Mouse (Mus musculus): ENCODE measurements at regions not wholly inside any gene's neighbourhood (a gene's known extent, or its start where the extent isn't known, plus 50 kb on each side); places are given as distances from the start of the nearest gene placed in this dataset.
A peak's percentile ranks its signal among the peaks of the same experiment; 100 is the strongest.
"Not testable (repeated sequence)": the region's sequence is repeated elsewhere in the genome, so short reads cannot be mapped to it uniquely, and the experiment has no call there.

DNA sequence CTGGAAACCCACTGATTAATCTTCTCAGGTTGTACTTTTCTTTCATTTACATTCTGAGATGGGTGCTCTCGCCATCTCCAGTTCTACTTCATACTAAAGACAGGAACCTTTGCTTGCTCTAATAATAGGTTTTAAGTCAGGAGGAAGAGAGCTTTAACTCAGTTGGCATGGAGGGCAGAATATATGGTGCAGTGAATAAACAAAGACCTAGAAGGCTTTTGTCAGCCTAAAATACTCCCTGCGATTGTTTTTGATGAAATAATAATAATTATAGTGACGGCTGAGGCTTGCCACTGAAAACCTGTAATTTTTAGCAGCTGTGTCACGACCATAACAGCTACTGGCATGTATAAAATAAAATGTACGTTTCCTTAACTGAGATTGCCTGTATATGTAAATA is 327.9 kb upstream of the Cwc22 start:
- DNase-seq, result no peak

DNA sequence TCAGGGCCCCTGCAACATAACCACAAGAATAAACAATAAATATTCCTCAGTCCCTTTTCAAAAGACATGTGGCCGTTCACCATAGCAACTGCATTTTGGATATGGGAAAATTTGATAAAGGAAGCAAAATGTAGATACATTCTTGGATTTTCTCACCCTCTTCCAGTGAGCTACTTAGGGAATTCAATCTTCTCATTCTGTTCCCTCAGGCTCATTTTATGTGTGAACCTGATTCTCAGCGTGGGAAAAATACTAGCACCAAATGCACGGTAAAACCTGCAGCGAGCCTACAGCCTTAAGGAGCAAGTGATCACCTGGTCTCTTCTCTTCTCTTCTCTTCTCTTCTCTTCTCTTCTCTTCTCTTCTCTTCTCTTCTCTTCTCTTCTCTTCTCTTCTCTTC is 322.5 kb upstream of the Cwc22 start:
- DNase-seq, result no peak

DNA sequence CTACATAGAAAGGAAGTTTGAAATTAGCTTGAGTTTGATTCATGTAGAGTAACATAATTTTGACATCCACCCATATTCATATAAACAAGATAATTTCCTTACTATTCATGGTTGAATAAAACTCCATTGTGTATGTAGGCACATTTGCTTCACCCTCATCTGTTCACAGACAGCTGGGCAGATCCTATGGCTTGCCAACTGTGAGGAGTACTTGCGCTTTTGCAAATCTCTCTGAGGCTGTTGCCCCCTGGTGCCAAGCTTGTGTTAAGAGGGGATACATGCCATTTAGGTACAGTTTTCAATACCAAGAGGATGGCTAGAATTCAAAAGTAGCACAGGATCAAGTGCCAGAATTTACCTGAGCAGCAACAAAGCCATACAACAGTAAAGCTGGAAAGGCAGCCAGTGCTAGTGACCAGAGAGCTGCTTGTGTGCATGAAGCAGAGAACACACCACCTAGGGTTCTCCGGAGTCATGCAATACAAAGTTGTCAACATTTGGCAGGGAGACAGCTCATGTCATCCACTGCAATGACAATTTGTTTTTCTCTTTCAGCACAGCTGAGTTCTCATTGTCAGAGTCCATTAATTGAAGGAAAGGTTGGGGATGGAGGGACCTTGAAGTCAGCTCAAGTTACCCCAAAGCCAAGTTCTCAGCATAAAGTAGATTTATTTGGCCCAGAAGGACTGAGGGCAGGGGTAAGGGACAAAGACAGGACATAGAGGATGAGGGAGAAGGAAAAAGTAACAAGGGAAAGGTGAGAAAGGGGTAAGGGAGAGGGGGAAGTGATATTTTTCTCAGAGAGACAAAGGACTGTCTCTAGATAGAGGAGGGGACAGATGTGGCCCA is 321.6 kb upstream of the Cwc22 start:
- DNase-seq, result peak; percentile 19

DNA sequence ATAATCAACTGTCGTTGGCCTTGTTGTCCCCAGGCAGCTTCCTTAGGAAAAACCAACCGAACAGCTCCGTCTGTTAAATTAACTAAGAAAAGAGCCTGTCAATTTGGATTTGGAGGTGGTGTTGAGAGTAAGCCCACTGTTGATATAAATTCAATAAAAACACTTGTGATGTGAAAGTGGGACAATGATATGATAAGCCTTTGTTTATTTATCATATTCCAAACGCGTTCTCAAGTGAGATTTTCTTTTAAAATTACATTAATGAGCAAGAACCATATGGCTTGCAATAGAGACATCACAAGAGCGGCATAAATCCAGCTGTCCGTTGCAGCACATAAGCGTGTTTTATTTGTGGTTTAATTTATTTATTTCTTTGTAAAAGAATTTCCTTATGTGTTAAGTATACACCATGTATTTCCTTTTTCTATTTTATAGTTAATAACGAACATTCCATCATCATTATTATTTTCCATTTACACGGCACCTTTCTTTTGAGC is 307.5 kb upstream of the Cwc22 start:
- no peak for DNase-seq

DNA sequence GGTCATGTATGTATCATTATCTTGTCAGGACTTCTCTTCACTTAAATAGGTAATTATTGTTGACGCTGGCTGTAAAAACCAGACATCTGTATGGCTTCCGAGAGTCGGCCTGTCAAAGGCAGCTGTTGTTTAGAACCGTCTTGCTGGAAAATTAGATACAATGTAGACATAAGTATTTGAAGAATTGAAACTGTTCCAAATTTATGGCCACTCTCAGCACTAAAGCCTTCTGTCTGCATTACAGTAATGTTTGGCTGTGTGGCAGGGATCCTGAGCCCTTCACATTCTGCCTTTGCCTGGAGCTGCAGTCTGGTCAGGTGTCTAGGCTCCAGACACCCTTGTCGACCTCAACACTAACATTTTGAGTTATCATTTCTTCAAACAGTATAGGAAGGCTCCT is 300.2 kb upstream of the Cwc22 start:
- no peak for DNase-seq

DNA sequence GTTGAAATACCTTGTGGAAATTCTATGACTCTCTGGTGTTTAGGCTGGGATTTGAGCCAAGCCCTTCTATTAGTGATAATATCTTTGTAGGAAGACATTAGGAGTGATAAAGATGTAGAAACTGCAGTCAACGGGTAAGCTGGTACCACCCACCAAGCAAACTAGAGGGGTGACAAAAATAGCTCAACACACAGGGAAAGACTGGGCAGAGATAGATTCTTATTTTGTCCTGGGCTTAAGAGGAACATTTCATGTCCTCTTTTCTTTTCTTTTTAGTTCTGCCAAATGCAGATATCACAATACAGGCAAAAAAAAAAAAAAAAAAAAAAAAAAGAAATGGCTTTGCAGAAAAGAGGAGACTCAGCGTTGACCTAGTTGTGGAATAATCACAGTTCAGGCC is 294.1 kb upstream of the Cwc22 start:
- DNase-seq, result no peak

DNA sequence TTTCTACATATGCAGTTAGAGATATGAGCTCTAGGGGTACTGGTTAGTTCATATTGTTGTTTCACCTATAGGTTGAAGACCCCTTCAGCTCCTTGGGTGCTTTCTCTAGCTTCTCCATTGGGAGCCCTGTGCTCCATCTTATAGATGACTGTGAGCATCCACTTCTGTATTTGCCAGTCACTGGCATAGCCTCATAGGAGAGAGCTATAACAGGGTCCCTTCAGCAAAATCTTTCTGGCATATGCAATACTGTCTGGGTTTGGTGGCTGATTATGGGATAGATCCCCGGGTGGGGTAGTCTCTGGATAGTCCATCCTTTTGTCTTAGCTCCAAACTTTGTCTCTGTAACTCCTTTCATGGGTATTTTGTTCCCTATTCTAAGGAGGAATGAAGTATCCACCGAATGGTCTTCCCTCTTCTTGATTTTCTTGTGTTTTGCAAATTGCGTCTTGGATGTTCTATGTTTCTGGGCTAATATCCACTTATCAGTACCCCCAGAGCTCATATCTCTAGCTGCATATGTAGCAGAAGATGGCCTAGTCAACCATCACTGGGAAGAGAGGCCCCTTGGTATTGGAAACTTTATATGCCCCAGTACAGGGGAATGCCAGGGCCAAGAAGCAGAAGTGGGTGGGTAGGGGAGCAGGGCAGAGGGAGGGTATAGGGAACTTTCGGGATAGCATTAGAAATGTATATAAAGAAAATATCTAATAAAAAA is 279.4 kb upstream of the Cwc22 start:
- not testable (repeated sequence) for DNase-seq

DNA sequence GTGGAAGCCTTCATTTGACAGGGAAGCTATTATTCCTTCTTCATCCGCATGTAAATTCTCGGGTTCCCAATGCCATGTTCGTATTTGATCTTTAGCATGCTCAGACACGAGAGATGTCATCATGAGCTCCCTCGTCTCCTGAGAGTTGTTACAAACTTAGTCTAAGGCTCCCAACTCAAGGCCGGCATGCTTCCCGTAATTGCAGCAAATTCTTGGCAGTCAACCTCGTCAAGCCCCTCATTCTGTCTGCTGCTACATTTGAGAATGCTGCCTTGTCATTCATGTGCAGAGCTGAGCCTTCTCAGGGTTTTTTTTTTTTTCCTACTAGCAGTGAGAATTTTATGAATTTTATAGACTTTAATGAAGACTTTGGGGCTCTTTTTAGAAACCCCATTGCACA is 268.3 kb upstream of the Cwc22 start:
- DNase-seq, result no peak

DNA sequence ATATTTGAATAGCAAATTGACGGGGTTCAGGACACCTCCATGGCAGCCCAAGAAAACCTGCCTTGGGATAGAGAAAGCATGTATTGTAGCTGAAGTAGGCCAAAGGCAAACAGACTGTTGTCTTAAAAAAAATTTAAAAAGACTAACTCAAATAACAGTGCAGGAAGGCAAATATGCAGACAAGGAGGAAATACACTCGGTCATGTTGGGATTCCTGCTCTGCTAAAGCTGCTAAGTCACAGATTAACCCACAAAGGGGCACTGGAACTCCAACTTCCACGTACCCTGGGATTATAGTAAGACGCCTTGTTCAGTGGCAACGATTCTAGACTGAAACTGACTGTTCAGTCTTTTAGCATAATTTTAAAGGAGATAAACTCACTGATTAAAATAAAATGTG is 258.9 kb upstream of the Cwc22 start:
- no peak for DNase-seq

DNA sequence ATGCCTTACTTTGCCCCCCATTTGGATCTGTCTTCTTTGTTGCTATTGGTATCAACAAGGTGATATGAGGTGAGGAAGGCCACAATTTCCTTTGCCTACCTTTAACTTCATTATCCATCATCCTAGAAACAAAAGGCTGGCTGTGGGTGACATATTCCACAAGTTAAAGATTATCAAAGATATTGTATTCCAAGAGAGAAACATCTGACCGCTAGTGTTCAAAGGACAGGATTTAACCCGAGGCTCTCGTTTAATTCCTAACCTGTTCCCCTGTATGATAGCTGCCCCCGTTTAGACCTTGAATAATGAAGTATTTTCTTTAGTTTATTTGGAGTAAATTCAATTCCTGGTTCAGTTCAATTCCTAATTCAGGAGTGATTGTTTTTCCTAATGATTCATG is 249.8 kb upstream of the Cwc22 start:
- no peak for DNase-seq

DNA sequence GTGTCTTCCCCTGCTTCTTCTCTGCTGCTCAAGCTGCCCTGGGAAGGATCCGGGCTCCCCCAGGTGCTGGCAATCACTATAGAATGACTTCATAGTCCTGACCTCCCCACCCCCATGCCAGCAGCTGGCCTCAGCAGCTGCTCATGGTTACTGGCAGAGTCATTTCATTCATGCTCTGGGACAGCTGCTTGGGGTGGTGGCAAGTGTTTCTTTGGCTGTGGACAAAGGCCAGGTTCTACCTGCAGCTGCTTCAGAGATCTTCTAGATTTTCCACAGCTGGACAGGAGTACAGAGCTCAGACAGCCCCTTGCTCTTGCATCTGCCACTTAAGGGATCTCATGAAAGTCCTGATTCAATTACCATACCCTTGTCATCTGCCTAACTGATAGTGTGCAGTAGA is 243.4 kb upstream of the Cwc22 start:
- DNase-seq, result peak; percentile 83

DNA sequence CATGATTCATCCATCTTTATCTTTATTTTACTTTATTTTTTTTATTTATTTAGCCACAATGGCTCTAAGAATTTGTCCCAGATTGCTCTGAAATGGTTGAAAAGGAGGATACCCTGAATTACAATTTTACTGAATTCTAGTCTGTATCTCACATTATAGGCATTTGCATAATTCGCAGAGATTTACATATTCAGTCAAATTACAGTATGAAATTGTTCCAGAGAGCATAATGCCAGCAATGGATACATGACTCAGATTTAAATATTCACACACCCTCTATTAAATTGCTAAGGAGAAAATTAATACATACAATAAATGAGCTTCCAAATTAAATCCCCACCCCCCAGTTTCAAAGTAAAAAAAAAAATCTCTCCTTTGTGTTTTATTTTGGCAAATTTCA is 238.8 kb upstream of the Cwc22 start:
- no peak for DNase-seq

DNA sequence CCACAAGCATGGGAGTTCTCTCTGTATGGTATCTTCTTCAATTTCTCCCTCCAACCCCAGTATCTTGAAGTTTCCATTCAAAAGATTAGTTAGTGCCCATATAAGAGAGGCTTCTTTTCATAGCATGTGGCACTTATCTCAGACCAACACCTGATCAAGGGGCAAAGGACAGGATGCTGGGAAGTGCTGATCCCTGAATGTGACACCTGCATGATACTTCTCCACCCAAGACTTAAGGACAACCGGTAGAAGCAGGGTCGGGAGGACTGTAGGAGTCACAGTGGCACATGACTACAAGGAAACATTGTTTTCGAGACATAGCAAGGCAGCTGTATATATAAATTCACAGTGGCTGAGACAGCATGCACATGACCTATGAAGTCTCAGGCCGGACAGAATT is 227.6 kb upstream of the Cwc22 start:
- DNase-seq, result peak; percentile 52

DNA sequence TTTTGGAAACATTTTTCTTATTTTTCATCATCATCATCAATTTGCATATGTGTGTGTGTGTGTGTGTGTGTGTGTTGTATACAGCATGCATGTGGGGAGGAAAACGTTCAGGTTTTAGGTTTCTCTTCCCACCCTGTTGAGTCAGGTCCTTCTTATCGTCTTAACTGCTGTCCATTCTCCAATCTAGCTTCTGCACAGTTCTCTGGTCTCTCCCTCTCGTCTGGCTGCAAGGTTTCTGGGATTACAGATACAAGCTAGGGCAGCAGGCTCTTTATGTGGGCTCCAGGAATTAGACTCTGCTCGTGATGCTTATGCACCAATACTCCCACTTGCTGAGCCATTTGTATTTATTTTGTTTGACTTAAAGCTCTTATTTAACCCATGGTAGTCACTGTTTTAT is 226.6 kb upstream of the Cwc22 start:
- DNase-seq, result no peak

DNA sequence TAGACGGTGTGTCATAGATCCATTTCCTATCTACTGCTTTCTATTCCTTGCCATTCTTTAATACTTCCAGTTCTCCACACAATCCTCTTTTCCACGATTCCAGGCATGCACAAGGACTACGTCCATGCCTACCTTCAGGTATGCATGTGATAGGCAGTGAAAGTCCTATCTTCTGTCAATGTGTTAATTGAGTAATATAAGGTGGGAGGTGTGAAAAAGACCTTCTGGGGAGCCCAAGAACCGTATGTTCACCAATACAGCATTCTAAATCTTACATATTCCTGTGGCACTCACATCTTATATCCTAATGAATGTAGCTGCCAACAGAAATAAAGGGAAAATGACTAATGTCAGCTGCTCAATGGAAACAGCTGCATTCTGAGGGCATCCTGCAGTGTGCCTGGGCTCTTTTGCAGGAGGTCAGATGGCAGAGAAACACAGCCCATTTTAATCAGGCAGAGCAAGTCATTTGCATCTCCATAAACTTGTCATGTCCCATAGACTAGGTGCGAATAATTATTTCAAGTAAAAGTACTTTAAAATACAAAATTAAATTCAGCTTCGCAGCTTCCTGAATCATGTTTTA is 224.1 kb upstream of the Cwc22 start:
- no peak for DNase-seq

DNA sequence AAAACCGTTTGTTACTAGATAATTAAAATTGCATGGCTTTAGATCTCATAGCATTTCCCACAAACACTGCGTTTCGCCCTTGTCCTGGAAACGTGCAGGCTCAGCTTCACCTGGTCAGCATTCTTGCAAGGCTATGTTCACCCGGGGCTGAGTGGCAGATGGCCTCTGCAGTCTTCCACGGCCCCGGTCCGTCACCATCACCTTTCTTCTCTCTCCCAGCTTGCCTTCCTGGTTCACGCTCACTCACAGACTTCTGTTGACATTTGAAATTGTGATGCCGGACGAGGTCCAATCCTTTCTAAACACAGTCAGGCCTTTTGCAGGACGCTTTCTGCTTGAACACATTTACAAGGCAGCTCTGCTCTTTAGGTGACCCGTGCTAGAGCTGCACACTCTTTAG is 219.3 kb upstream of the Cwc22 start:
- DNase-seq, result peak; percentile 66

DNA sequence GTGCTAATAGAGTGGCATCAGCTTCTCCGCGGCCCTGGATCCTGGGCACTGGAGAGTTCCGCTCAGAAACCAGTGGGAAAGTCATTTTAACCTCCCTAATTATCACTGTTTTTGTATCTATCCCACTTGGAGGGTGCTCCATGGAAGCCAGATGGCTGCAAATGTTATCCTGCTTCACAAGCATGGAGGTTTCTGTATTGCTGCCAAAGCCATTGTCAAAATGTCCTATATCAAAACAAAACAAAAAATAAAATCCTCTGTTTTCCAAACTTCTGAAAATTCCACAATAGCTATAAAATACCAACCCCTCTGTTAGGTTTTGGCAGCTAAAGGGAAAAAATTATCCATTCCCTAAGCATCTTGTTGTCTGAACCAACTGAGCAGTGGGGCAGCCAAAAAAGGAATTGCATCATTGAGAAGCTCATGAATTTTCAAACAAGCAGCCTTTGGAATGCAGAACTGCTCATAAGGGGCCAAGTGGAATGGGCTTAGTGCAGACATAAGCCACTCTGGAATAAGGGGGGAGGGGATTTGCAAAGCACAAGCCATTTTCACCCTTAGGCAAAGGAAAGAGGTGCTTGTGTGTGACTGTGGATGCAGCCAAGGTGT is 213.8 kb upstream of the Cwc22 start:
- peak; percentile 74 for DNase-seq

DNA sequence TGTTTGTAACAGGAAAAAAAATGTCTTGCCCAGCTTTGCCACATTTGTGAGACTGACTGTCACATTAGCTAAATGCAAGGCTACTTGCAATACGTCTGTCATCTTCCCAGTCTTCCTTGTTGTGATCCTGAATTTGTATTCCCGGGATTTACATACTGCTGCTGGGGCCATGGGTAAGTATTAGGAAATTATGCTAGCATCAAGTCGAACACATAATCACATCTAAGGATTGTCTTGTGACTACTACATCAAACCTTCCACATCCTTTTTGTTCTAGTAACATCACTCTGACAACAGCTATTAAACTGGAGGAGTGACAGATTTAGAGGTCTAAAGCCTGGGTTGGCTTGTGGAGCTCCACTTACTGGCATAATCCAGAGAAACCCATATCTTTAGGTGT is 164.2 kb upstream of the Cwc22 start:
- no peak for DNase-seq

DNA sequence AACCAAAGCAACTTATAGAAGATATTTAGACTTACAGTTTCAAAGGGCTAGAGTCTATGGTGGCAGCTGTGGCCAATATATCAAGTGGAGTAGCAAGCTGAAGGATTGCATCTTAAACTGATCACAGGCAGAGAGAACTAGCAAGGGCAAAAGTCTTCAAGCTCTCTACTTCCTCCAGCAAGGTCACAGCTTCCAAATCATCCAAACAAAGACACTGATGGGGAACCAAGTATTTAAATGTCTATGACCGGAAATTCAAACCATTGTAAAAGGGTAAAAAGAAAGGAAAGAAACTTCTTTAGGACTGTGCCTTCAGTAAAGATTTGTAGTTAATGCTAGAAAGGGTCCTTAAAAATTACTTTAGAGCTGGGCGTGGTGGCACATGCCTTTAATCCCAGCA is 149.4 kb upstream of the Cwc22 start:
- no peak for DNase-seq

DNA sequence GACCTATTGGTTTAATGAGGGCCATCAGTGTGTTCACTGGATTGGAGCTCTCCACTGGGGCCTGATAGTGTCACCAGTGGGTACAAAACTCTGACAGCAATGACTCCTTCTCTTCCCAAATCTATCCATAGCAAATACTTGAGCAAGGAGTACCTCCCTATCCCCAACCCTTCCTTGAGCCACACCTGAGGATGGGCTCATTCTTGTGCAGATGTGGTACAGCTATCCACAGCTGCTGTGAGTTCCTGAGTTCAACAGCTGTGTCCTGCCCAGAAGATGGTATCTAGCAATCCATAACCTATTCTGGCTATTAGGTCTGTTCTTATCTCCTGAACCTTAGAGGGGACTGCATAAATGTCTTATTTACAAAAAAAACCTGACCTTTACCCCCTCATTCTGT is 148.7 kb upstream of the Cwc22 start:
- no peak for DNase-seq

DNA sequence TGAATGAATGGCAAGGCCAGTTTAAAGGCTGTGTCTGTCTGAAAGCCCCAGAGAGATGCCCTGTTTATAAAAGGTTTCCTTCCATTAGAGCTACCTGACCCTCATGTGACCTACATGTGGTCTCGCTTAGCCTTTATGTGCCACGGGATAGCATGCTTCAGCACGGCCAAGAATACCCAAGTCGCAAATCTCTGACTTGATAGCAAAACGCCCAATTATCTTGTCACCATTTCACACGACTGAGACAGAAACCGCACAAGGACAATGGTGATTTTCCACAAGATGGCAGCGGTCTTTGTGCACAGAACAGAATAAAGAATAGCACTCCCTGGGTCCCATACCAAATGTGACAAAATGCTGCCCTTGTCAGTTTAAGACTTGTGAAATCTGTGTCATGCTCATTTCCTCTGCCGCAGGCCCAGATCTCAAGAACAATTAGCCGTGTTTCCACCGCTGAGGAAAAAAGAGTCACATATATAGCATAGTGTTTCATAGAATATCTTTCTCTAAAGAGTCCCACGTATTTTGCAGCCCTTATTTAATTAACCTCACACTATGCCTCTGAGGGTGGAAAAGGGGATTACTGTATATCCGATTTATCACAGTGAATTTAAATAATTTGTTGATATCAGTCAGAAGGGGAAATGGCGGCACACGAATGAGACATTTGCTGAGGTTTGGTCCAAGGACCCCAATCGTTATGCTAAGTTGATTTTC is 118.3 kb upstream of the Cwc22 start:
- DNase-seq, result no peak

DNA sequence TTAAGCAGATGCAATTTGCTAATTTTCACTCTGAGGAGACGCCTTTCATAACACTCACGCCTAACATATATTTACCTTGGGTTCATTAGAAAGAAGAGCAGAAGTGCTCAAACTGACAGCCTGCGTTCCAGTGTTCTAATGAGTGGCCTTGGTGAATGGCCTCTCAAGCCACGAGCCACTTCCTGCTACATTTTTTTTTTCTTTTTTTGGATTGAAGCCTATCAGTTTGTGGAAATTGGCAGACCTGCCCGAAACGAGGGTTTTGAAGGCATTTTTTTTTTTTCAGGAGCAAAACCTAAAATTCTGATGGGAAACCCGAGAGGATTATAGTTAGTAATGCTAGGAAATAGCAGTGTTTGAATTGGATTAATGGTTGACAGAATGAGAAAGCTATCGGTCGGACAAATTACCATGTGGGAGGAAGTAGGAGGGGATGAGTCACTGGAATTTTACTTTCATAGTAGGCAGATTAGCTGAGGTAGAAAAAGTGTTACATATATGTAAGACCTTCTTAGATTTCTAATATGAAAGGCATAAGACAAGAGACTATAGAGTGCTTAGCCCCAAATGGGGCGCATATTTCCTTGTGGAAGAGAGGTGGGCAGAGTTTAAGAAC is 113.7 kb upstream of the Cwc22 start:
- no peak for DNase-seq

All from heart, adult 11 months (tissue).